Mouse (Mus musculus) urinary bladder, postnatal 25 days (tissue): ENCODE data around the gene Ext2.
A peak's percentile ranks its signal among the peaks of the same experiment; 100 is the strongest.

ENCODE experiments used
- DNase-seq: peaks from one replicate; pipeline ENCODE4 v3.0.0; 2022; ENCODE audit warnings: low spot score

Gene Ext2

GRCm38 (mm10) chr2:93822045-93822749 is at the start of gene Ext2:
Ext2 (minus strand) TSS chr2:93822568.
- DNase-seq: peak; percentile 95

GRCm38 (mm10) chr2:93871411-93871925 is 49.1 kb upstream of the Ext2 start:
- DNase-seq: no peak

GRCm38 (mm10) chr2:93870842-93871241 is 48.5 kb upstream of the Ext2 start:
- DNase-seq: peak; percentile 61

- DNase-seq: no peak
Observed at GRCm38 (mm10) chr2:93869107-93869600, 46.8 kb upstream of the Ext2 start, which contains the start of gene Accsl. Accsl (minus strand) TSS chr2:93869157.

GRCm38 (mm10) chr2:93868566-93868965 is 46.2 kb upstream of the Ext2 start:
- no peak for DNase-seq

- no peak for DNase-seq
Observed at GRCm38 (mm10) chr2:93863229-93863628, 40.9 kb upstream of the Ext2 start.

GRCm38 (mm10) chr2:93858845-93859244 is 36.5 kb upstream of the Ext2 start:
- DNase-seq: no peak

GRCm38 (mm10) chr2:93851303-93851702 is 28.9 kb upstream of the Ext2 start:
- DNase-seq: no peak

- DNase-seq: no peak
Observed at GRCm38 (mm10) chr2:93850317-93850944, 28.1 kb upstream of the Ext2 start.

- DNase-seq: peak; percentile 60
Observed at GRCm38 (mm10) chr2:93849505-93850089, 27.2 kb upstream of the Ext2 start, which contains the start of gene Accs. Accs (minus strand) TSS chr2:93849943.

- DNase-seq: no peak
Observed at GRCm38 (mm10) chr2:93841349-93841748, 19.0 kb upstream of the Ext2 start.

GRCm38 (mm10) chr2:93840109-93840508 is 17.7 kb upstream of the Ext2 start:
- no peak for DNase-seq

- no peak for DNase-seq
Observed at GRCm38 (mm10) chr2:93838931-93839330, 16.6 kb upstream of the Ext2 start.

GRCm38 (mm10) chr2:93836232-93836785 is 13.9 kb upstream of the Ext2 start:
- DNase-seq: no peak

GRCm38 (mm10) chr2:93835596-93835995 is 13.2 kb upstream of the Ext2 start:
- DNase-seq: no peak

GRCm38 (mm10) chr2:93823519-93823918 is 1.2 kb upstream of the Ext2 start:
- peak; percentile 71 for DNase-seq

GRCm38 (mm10) chr2:93817791-93818190 is 4.6 kb downstream of the Ext2 start:
- DNase-seq: no peak

GRCm38 (mm10) chr2:93813343-93813742 is 9.0 kb downstream of the Ext2 start:
- DNase-seq: no peak

GRCm38 (mm10) chr2:93811812-93812211 is 10.6 kb downstream of the Ext2 start:
- DNase-seq: peak; percentile 70

GRCm38 (mm10) chr2:93809931-93810330 is 12.4 kb downstream of the Ext2 start:
- no peak for DNase-seq

- no peak for DNase-seq
Observed at GRCm38 (mm10) chr2:93808071-93808470, 14.3 kb downstream of the Ext2 start.

GRCm38 (mm10) chr2:93807440-93807839 is 14.9 kb downstream of the Ext2 start:
- no peak for DNase-seq
